Mouse (Mus musculus) CH12.LX (cell line): ENCODE data around the gene Ube2q1.

ENCODE experiments used
- CTCF ChIP-seq, 2 experiments: IDR thresholded peaks in 1 of 2; conservative IDR thresholded peaks in 1 of 2; 2 replicates each; pipeline ENCODE4 v1.5.1; 2011 to 2012; ENCODE audit warnings: low read depth in 2 of 2, low read length in 2 of 2, improper control_type of control experiment in 1 of 2, inconsistent platforms in 1 of 2, mild to moderate bottlenecking in 1 of 2, moderate library complexity in 1 of 2
- E2F4 ChIP-seq: IDR thresholded peaks from 2 replicates; pipeline ENCODE4 v1.6.1; 2011; ENCODE audit warnings: low read depth, low read length, improper control_type of control experiment; ENCODE audit not compliant: insufficient replicate concordance
- MAZ ChIP-seq: IDR thresholded peaks from 2 replicates; pipeline ENCODE4 v1.6.1; 2012; ENCODE audit warnings: low read depth, mild to moderate bottlenecking, inconsistent platforms, low read length, improper control_type of control experiment, moderate library complexity
- MYC ChIP-seq: IDR thresholded peaks from 2 replicates; pipeline ENCODE4 v1.6.1; 2011; ENCODE audit warnings: low read depth, mild to moderate bottlenecking, improper control_type of control experiment, low read length
- NELFE ChIP-seq: IDR thresholded peaks from 2 replicates; pipeline ENCODE4 v1.6.1; 2011; ENCODE audit warnings: low read depth, low read length, improper control_type of control experiment
- POLR2A ChIP-seq: IDR thresholded peaks from 2 replicates; pipeline ENCODE4 v1.6.1; 2011; ENCODE audit warnings: low read depth, mild to moderate bottlenecking, improper control_type of control experiment, low read length
- POLR2AphosphoS2 ChIP-seq: IDR thresholded peaks from 2 replicates; pipeline ENCODE4 v1.6.1; 2011; ENCODE audit warnings: low read depth, low read length, improper control_type of control experiment
- TCF12 ChIP-seq: IDR thresholded peaks from 2 replicates; pipeline ENCODE4 v1.6.1; 2014; ENCODE audit warnings: low read depth, mild to moderate bottlenecking, inconsistent platforms, low read length, improper control_type of control experiment
- USF1 ChIP-seq: IDR thresholded peaks from 2 replicates; pipeline ENCODE4 v1.6.1; 2014; ENCODE audit warnings: low read depth, mild to moderate bottlenecking, inconsistent platforms, low read length, improper control_type of control experiment

- no peak for TF ChIP-seq CTCF (conservative IDR thresholded peaks at IDR 0.05 in 1 of 2, IDR thresholded peaks at IDR 0.05 in 1 of 2; ENCODE audit: low read depth in 2 of 2, low read length in 2 of 2)
- no peak for TF ChIP-seq MAZ
- TF ChIP-seq USF1, result no peak
- TF ChIP-seq POLR2A, result no peak
- no peak for TF ChIP-seq NELFE
- no peak for TF ChIP-seq TCF12
- no peak for TF ChIP-seq E2F4
- TF ChIP-seq POLR2AphosphoS2, result no peak
- TF ChIP-seq MYC, result no peak
Observed at GRCm38 (mm10) chr3:89759786-89760185, 13.6 kb upstream of the Ube2q1 start.
